Mouse (Mus musculus): ENCODE measurements at regions not wholly inside any gene's neighbourhood (a gene's known extent, or its start where the extent isn't known, plus 50 kb on each side); places are given as distances from the start of the nearest gene placed in this dataset.

DNA sequence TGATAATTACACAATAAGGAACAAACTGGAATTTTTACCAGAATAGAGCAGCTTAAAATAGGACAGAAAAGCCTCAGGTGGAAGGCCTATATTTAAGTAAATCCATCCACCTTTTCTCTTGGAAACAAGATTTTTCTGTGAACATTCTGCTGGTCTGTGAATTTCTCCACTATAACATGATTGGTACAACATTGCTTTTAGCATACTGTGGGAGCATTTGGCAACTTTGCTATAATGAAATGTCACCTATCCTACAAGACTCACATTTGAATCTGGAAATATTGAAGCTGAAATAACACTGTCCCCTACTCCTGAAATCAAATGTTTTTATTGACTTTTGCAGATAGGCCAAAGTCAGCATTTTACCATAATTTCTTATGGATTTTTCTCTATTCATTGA is 607.0 kb upstream of the Steap1 start:
- in situ Hi-C loops (cut with MboI, MseI): no loop called here

DNA sequence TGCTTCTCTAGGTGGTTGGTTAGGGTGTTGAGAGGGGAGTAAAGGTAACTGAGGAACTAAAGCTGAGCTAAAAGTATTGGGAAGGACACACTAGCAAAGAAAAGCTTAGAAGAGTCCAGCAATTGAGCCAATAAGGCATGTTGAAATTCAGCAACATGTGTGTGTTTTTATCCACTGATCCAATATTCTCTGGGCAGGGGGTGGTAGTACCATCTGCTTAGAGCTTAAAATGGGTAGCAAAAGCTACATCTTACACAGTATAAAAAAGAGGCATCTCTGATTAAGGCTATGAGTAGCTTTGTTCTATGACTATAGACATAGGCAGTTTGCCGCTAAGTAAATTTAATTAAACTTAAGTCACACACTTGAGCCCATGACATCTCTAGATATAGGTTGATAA is 598.2 kb upstream of the Steap1 start:
- in situ Hi-C loops (cut with MboI, MseI): no loop called here

DNA sequence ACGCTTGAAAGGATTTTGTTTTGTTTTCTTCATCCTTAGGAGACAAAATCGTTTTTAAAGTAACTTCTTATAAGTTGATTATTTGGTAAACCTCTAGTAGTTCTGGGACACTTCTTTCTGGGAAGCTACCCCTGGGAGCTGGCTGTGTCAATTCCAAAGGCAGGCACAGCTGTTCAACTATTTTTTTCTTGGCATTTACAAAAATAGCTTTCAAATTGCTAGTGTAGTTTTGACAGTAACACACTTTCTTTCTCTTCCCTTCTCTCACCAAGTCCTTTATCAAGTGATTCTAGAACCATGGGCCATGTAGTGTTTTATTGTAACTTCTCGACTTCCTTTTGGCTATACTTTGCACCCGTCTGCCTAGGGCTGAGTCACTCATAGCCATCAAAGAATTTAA is 595.6 kb upstream of the Steap1 start:
- in situ Hi-C loops (cut with MboI, MseI): no loop called here

DNA sequence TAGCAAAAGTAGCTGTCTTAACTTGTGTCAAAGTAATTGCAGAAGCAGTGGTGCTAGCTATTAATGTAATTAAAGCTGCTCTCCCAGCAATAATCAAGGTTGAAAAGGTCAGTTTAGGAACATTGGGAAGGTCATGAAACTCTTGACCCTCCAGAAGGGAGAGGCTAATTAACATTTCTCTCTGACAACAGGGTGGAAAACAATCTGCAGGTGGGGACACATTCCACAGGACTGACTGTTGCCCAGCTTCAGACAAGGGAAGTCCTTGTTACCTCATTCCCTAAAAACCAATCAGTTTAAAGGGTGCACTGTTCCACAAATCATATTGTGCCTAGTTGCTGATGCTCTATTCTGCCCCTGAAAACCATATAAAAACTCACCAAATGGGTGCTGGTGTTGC is 580.5 kb upstream of the Steap1 start:
- in situ Hi-C loops (cut with MboI, MseI): loop anchor here (10.0 kb wide), 1 partner anchor 1355 kb away; no protein-coding TSS in a partner anchor

DNA sequence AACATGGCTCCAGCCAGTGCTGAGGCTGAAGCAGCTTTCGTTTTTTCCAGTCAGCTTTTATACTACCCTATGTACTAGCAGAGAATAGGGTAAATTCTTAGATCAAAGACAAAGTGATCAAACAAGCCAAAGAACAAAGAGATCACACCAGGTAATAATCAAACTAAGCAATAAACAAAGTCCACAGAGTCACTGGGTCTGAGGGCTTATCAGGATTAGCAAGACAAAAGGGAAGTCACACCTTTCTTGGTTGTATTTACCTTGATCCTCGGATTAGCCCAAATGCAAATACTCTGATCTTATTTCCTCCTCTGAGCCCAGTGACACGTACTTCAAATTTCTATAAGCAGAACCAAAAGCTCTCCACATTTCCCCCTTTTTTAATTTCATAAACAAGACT is 579.4 kb upstream of the Steap1 start:
- in situ Hi-C loops (cut with MboI, MseI): loop anchor here (10.0 kb wide), 1 partner anchor 1354 kb away; no protein-coding TSS in a partner anchor

DNA sequence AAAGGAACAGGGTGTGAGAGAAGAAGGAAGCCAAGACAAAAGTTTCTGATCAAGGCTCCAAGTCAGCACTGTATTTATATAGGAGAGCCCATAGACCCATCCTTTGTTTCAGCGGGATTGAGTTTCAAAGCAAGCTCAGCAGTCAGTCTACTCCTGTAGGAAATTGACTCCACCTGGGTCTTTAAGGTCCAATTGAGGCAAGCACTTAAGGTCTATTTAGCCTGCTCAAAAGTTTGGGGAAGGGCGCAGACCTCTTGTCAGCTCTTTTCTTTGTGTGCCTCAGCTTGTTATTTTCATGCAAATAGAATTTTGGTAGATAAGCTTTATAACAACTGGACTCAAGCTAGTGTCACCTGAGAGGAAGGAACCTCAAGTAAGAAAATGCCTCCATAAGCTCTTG is 549.4 kb upstream of the Steap1 start:
- in situ Hi-C loops (cut with MboI, MseI): no loop called here

DNA sequence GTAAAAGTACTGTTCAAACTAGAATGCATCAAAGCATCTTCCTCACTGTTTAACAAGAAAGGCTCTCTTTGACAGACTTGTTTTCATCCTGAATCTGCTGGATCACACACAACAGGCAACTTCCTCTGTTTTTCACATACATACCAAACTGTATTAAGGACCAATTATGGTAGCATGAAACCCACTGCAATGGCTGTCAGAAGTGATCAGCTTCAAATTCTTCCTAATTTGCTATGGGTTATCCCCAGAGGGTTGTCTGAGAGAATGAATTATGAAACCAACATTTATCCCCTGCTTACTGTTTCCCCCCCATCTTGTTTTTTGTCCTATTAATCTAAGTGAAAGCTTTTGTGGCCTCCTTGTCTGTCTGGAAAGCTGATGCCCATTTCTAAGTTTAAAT is 545.2 kb upstream of the Steap1 start:
- in situ Hi-C loops (cut with MboI, MseI): no loop called here

DNA sequence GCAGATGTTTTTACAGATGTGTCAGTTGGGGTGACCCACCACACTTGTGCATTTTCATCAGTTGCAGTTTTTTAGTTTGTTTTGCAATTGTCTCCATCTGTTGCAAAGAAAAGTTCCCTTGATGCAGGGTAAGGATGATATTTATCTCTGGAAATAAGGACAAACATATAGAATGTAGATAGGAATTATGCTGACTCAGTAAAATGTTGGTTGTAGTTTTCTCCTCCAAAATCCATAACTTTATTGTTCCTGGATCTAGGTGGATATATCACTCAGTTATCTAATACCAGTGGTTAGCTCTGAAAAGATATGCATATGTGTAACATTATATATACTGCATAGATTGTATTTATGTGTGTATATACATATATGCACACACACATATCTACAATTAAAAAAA is 502.1 kb upstream of the Steap1 start:
- in situ Hi-C loops (cut with MboI, MseI): no loop called here

Measured in T-helper 2 cell (primary cell).